Mouse (Mus musculus) brain, embryonic 14.5 days (tissue): ENCODE measurements at regions not wholly inside any gene's neighbourhood (a gene's known extent, or its start where the extent isn't known, plus 50 kb on each side); places are given as distances from the start of the nearest gene placed in this dataset.

Experiments used
- CTCF ChIP-seq: fragments of 200-500 bp; IDR thresholded peaks from 2 replicates; pipeline ENCODE4 v1.5.1; 2012; ENCODE audit warnings: inconsistent platforms, mild to moderate bottlenecking, moderate library complexity, borderline replicate concordance; ENCODE audit not compliant: insufficient read depth, insufficient read length; ENCODE audit errors: extremely low read depth
- POLR2A ChIP-seq: fragments of 200-500 bp; IDR thresholded peaks from 2 replicates; pipeline ENCODE4 v1.6.1; 2012; ENCODE audit warnings: mild to moderate bottlenecking, inconsistent platforms, borderline replicate concordance; ENCODE audit not compliant: poor library complexity, insufficient read depth, insufficient read length, severe bottlenecking; ENCODE audit errors: extremely low read depth

GRCm38 (mm10) chr4:4695413-4695812 is 97.7 kb downstream of the Impad1 start:
- TF ChIP-seq POLR2A (no peak), CTCF (no peak)
